Mouse (Mus musculus) adrenal gland, postnatal 36 days (tissue): ENCODE results near the gene Lysmd4. TPM values are rescaled to one million over a fixed set of nuclear protein-coding genes. Genes with fewer than 3 reads are reported as not detected.
"Not testable (repeated sequence)": the region's sequence is repeated elsewhere in the genome, so short reads cannot be mapped to it uniquely, and the experiment has no call there.

Source experiments
- DNase-seq, 2 experiments: peaks; one replicate each; pipeline ENCODE4 v3.0.0; 2021; ENCODE audit warnings: mixed read lengths in 1 of 2
- total RNA-seq, 2 experiments: library from RNA; stranded (reverse); gene quantifications; 2 replicates each; pipeline ENCODE4 v1.2.3; 2021

Gene Lysmd4
- total RNA-seq, 2 experiments from 2014 or later = 9.0 to 10.4 TPM

DNA sequence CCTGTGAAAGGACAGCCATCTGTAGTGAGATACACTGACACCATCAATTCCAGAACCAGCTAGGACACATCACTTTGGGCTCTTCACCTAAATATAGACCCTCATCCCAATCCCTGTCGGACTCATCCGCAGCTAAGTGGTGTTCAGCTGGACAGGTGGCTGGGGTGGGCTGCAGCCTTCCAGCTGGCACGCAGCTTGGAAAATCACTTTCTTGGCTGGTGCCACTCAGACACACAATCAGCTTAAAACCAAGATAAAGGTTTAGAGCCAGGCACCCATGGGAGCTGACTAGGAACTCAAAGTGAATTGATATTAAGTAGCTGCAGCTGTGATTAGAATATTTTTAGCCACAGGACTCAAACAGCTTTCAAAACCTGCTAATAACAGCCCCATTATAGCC lies 7.9 kb downstream of the Lysmd4 start:
- no peak for DNase-seq

GRCm38 (mm10) chr7:67230640-67231140 lies 8.3 kb downstream of the Lysmd4 start:
- no peak for DNase-seq

GRCm38 (mm10) chr7:67232504-67232903 lies 10.2 kb downstream of the Lysmd4 start:
- DNase-seq = no peak

DNA sequence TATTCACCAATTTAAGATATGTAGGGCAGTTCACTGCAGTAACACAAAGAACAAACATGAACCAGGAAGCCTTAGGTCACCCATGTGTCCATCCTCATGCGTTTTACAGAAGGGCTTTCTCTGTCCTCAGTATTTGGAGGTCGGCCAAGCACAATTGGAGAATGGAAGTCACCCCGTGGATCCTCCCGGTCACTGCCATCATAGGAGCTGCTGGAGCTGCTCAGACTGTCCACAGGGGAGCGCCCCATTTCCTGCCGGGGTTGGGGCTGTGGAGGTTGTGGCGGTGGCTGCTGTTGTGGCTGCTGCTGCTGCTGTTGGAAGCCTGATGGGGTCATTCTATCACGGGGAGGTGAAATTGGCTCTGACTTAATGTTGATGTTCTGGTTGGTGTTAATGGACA lies 12.5 kb downstream of the Lysmd4 start:
- DNase-seq = peak in 1 of 2 experiments; percentile 48

GRCm38 (mm10) chr7:67236351-67236750 lies 14.0 kb downstream of the Lysmd4 start:
- no peak for DNase-seq

- DNase-seq = no peak
These were observed 15.4 kb downstream of the Lysmd4 start for GRCm38 (mm10) chr7:67237752-67238151.

DNA sequence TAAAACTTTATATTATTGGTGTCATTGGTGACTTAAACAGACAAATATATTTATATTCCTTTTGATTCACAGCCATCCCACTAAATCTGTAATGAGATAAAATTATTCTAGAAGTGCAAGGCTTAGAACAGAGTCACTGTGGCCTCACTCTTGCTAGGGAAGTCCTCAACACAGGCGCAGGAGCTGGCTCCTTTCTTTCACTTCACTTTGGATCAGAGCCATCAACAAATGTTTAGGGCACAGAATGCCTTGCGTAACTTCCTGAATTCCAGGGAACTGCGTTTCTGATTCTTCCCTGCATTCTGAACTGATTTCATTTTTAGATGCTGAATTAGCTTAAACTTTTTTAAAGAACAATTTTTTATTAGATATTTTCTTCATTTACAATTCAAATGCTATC lies 19.6 kb downstream of the Lysmd4 start:
- DNase-seq = no peak

DNA sequence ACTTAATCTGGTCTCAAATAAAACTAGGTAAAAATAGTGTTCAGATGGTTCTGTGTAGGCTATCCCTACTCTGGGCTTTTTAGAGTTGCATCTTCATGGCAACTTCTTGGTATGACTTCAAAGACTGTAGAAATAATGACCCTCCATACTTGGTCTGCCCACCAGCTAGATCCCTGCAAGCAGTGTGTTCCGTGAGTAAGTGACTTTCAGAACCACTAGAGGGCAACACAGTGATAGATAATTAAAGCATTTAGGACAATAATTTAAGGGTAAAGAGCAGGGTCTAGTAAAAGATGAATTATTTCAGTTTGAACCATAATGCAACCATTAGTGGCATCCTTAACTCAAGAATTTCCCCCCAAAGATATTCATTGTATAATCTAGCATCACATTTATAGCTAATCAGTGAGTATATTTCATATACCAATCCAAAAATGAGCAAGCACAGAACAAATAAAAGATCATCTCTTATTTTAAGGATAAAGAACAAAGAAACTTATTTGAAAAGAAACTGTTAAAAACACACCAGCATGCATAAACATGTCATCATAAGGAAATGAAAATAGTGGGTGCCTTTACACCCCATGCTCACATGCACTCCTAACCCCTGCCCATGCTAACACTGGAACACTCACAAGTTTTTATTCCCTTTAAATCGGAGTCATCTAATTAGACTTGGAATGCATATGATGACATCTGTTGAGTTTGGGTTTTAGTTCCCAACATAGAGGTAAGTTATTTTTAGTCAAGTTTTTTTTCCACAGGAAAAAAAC lies 21.0 kb downstream of the Lysmd4 start:
- no peak for DNase-seq

GRCm38 (mm10) chr7:67243894-67244282 lies 21.5 kb downstream of the Lysmd4 start:
- DNase-seq = no peak

DNA sequence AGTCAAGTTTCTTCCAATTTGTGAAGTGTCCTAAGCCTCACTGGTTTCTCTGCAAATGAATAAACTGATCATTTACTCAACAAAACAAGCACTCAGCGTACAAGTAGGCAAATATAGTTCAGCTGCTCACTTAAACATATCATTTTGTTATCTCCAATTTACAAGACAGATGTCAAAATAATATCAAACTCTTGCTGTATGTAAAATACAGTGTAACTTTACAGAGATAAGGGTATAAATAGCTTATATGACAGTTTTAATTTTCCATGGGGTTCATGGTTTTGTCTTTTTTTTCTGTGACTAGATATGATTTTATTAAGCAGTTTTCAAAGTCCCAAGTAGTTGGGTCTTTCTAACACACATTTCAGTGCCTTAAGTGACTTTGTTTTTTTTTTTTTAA lies 22.9 kb downstream of the Lysmd4 start:
- no peak for DNase-seq

GRCm38 (mm10) chr7:67246067-67246466 lies 23.7 kb downstream of the Lysmd4 start:
- DNase-seq = no peak

DNA sequence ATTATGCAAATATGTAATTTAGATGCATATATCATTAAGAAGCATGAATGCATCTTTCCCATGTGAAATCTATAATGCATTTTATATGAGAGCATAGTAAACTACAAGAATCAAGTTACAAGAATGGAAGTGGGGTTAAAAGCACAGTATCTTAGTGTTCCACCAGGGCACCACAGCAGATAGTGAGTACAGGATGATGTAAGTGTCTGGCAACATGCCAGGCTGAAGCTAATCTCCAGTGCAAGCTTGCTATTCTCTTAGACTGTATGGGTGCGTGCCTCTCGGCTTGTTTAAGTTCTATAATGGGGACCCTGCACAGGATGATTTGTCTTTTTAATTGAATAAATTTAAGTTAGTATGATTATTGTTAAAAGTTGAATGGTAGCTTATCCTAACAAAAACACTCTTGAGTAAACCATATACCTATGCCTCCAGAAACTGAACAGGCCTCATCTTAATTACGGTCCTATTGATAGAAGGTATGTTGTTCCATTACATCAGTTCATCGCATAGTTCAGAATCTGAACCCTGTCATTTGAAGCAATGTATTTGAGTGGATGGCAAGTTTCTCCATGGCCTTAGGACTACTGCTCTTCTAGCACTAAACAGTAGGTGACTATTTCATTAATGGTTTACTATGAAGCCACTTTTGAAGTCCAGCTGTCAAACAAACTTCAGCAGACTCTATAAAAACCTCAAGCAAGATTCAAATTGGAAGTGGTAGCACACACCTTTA lies 37.7 kb downstream of the Lysmd4 start:
- peak; percentile 83 to 86 for DNase-seq

DNA sequence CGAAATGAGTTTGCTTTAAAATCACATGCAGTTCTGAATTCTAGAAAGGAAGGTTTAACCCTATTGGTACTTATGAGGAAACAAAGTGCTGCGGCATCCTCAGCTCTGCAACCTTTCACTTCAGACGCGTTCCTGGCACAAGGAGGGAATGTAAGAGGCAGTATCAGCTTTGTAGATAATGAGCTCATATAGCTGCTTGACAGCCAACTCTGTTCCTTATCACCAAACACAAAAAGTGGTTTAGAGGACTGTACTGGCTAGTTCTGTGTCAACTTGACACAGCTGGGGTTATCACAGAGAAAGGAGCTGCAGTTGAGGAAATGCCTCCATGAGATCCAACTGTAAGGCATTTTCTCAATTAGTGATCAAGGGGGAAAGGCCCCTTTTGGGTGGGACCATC lies 48.1 kb downstream of the Lysmd4 start:
- DNase-seq = not testable (repeated sequence)

GRCm38 (mm10) chr7:67283581-67283980 lies 61.2 kb downstream of the Lysmd4 start:
- no peak for DNase-seq

- DNase-seq = peak; percentile 66 to 69
These were observed 65.1 kb downstream of the Lysmd4 start for GRCm38 (mm10) chr7:67287456-67287855.

DNA sequence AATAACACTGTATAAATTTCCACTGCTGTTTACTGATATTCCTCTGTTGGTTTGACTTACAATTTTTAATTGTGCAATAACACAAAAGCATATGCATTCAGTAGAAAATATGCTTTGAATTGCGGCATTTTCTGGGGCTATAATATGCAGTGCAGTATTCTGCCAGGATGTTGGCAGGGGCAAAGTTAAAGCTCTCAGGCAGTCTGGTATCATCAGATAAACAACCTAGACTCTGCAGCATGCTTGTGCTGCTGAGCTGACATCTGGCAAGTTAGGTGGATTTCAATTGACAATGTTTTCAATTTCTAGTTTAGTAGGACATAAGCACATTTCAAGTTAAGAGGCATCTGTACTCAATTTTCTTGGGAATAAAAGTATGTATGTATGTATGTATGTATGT lies 69.0 kb downstream of the Lysmd4 start:
- DNase-seq = no peak

DNA sequence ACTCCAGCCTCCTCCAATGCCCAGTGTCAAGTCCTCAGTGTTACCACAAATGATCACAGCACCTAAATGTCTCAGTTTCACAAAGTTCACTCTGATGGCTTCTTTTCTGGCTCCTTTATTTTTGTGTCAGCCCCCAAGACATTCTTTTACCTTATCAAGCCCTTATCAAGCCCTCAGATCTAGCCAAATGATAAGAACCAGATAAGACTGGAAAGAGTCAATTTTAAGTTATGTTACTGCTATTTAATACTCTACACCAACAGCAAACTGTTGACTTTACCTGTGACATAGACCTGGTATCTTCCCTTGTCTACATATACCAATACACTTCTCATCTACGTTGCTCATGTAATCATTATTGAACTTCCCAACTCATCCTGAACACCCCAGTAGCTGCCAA lies 74.1 kb downstream of the Lysmd4 start:
- no peak for DNase-seq

DNA sequence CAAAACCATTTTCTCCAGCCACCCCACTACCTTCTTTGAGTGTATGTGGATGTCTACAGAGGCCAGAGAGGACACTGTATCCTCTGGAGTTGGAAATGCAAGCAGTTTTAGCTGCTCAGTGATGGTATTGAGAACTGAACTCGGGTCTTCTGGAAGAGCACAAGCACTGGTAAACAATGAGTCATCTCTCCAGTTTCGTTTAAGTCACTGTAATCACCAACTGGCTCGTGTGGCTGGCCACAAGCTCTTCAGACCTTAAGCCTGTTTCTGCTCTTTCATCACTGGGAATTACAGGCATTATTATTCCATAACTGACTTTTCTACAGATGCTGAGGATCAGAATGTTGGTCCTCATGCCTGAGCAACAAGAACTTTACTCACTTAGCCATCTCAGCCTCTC lies 82.6 kb downstream of the Lysmd4 start:
- no peak for DNase-seq

DNA sequence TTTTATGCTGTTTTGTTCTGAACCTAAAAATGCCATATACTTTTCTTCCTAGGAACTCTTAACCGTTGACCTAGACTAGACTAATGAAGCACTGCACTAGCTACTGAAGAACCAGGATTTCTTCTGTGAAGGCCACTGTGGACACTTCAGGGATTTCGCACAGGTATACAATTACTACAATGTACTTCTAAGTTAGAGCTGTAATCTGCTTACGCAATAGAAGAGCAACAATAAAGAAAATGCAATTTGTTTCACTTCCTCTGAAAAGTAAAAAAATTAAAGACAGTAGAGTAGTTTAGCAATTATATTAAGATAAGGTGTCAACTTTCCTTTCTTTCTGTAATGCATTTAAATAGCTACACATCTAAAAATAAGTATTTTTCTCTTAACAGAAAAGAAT lies 84.7 kb downstream of the Lysmd4 start:
- no peak for DNase-seq

GRCm38 (mm10) chr7:67308102-67308501 lies 85.8 kb downstream of the Lysmd4 start:
- DNase-seq = no peak

DNA sequence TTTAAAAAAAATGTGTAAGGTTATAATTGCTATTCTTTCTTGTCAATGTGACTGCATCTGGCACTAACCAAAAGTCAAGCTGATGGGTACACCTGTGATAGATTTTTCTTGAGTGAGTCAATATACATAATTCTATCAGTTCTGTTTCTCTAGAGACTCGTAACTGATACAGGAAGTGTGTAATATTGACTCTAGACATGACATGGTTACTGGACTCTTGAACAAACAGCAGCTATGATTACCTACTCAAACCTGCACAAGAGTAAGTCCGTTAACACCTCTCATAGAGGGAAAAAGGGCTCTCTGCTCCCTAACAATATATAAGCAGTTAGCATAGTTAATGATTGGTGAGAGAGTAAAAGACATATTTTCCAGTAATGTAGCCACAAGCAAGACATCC lies 87.8 kb downstream of the Lysmd4 start:
- DNase-seq = no peak

DNA sequence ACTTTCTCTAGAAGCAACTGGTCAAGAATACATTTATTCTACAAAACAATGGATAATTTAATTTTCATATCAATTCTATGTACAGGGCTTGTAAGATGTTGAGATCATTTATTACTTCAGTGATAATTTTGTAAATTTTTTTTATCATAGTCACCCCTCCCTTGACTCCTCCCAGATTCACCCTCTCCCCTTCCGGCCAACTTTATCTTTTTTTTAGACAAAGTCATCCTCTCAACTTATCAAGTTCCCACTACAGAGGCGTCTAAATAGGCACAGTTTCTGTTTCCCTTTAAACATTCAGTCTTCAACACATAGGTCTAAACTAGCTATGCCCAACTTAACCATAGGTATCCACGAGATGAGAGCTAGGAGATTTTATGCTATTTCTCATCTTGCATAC lies 90.9 kb downstream of the Lysmd4 start:
- DNase-seq = no peak

- DNase-seq = no peak
These were observed 96.4 kb downstream of the Lysmd4 start for GRCm38 (mm10) chr7:67318697-67319096.

DNA sequence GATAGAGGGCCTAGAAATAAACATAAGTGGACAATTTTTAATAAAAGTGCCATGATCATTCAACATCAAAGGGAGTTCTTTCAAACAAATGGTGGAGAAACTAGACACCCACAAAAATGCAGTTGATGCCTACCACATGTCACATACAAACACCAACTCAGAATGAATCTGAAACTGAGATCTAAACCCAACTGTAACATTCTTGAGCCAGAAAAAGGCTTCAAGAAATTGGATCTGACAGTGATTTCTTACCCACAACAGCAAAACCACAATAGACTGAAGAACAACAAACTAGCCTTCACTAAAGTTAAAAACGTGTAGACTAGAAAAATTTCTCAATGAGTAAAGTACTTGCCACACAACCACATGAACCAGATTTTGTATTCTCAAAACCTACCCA lies 98.0 kb downstream of the Lysmd4 start:
- DNase-seq = no peak
